Mouse (Mus musculus) thymus, adult 2 months (tissue): ENCODE results near the gene Lgmn.

Experiments
- CTCF ChIP-seq: fragments of 200-500 bp; IDR thresholded peaks from 2 replicates; pipeline ENCODE4 v1.5.1; 2012; ENCODE audit warnings: mild to moderate bottlenecking, control low read depth, low read length, moderate library complexity, borderline replicate concordance; ENCODE audit not compliant: control insufficient read depth, poor library complexity, insufficient read depth; ENCODE audit errors: extremely low read depth
- POLR2A ChIP-seq: fragments of 200-500 bp; IDR thresholded peaks from 2 replicates; pipeline ENCODE4 v1.6.1; 2012; ENCODE audit warnings: mild to moderate bottlenecking, low read length, control low read depth, moderate library complexity; ENCODE audit not compliant: control insufficient read depth, poor library complexity, insufficient read depth; ENCODE audit errors: extremely low read depth

DNA sequence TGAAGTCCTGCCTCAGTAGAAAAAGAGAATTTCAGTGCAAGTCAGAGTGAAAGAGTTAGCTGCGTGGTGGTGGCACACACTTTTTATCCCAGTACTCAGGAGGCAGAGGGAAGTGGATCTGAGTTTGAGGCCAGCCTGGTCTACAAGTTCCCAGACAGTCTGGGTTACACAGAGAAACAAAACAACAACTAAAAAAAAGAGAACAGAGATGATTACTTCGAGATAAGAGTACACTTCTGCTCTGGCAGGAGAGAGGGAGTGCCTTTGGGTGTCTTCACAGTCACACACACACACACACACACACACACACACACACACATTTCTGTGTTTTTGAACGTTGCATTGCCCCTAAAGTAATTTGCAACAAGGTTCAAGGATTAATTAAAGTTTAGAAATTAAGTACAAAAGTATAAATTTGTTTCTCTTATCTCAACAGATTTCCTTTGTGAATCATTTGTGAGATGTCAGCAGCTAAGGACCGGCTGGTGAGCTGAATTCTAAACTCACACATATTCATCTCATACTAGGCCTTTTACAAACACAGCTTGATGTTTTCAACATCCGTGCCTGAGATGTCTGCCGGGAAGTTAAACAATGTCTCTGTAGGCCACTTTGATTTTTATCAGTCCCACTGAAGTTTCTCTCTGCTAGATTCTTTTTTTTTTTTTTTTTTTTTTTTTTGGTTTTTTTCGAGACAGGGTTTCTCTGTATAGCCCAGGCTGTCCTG, 17.0 kb upstream of the Lgmn start:
- TF ChIP-seq POLR2A (no peak), CTCF (no peak)
